Mouse (Mus musculus): ENCODE data around the gene Ankrd66. TPM values are rescaled to one million over a fixed set of nuclear protein-coding genes. Genes with fewer than 3 reads are reported as not detected.

Ankrd66 gene
- under 1 TPM in 1 of 2 experiments, not detected in 1; 0.35 TPM for total RNA-seq (2021)
- long read RNA-seq, experiment 1, result 0 reads
- long read RNA-seq, experiment 2, result 0 reads

GRCm38 (mm10) chr17:43543539-43543938 lies at the start of gene Ankrd66:
Gene Ankrd66, minus strand, starts transcription at chr17:43543639.
- DNase-seq (ENCODE audit: low spot score in 2 of 2), result no peak

GRCm38 (mm10) chr17:43592296-43593291 lies 49.2 kb upstream of the Ankrd66 start:
- DNase-seq (ENCODE audit: low spot score in 2 of 2), result peak; percentile 28 to 56

GRCm38 (mm10) chr17:43590531-43590930 lies 47.1 kb upstream of the Ankrd66 start:
- DNase-seq (ENCODE audit: low spot score in 2 of 2), result no peak

GRCm38 (mm10) chr17:43589750-43590149 lies 46.3 kb upstream of the Ankrd66 start:
- DNase-seq (ENCODE audit: low spot score in 2 of 2), result no peak

GRCm38 (mm10) chr17:43587278-43587677 lies 43.8 kb upstream of the Ankrd66 start:
- no peak for DNase-seq (ENCODE audit: low spot score in 2 of 2)

GRCm38 (mm10) chr17:43584771-43585170 lies 41.3 kb upstream of the Ankrd66 start:
- no peak for DNase-seq (ENCODE audit: low spot score in 2 of 2)

GRCm38 (mm10) chr17:43581012-43581467 lies 37.6 kb upstream of the Ankrd66 start:
- DNase-seq (ENCODE audit: low spot score in 2 of 2), result peak in 1 of 2 experiments; percentile 17

GRCm38 (mm10) chr17:43580456-43580855 lies 37.0 kb upstream of the Ankrd66 start:
- no peak for DNase-seq (ENCODE audit: low spot score in 2 of 2)

GRCm38 (mm10) chr17:43573624-43574073 lies 30.2 kb upstream of the Ankrd66 start:
- no peak for DNase-seq (ENCODE audit: low spot score in 2 of 2)

GRCm38 (mm10) chr17:43569287-43569686 lies 25.8 kb upstream of the Ankrd66 start:
- DNase-seq (ENCODE audit: low spot score in 2 of 2), result no peak

GRCm38 (mm10) chr17:43567992-43568888 lies 24.8 kb upstream of the Ankrd66 start, which contains the start of gene Pla2g7:
Gene Pla2g7, plus strand, starts transcription at chr17:43568098.
- DNase-seq (ENCODE audit: low spot score in 2 of 2), result peak; percentile 47 to 69

- DNase-seq (ENCODE audit: low spot score in 2 of 2), result peak; percentile 38 to 44
Measured at GRCm38 (mm10) chr17:43567593-43567991, 24.2 kb upstream of the Ankrd66 start.

GRCm38 (mm10) chr17:43563192-43563987 lies 20.0 kb upstream of the Ankrd66 start:
- no peak for DNase-seq (ENCODE audit: low spot score in 2 of 2)

GRCm38 (mm10) chr17:43558678-43559077 lies 15.2 kb upstream of the Ankrd66 start:
- DNase-seq (ENCODE audit: low spot score in 2 of 2), result no peak

GRCm38 (mm10) chr17:43557541-43558090 lies 14.2 kb upstream of the Ankrd66 start:
- peak; percentile 18 to 23 for DNase-seq (ENCODE audit: low spot score in 2 of 2)

GRCm38 (mm10) chr17:43557104-43557503 lies 13.7 kb upstream of the Ankrd66 start:
- no peak for DNase-seq (ENCODE audit: low spot score in 2 of 2)

GRCm38 (mm10) chr17:43554516-43555403 lies 11.3 kb upstream of the Ankrd66 start:
- DNase-seq (ENCODE audit: low spot score in 2 of 2), result no peak

GRCm38 (mm10) chr17:43551122-43551630 lies 7.7 kb upstream of the Ankrd66 start:
- no peak for DNase-seq (ENCODE audit: low spot score in 2 of 2)

GRCm38 (mm10) chr17:43544040-43544439 lies 601 bp upstream of the Ankrd66 start:
- no peak for DNase-seq (ENCODE audit: low spot score in 2 of 2)

Measured in left cerebral cortex, adult 18-20 months (tissue).